Mouse (Mus musculus) liver, postnatal 0 days (tissue): ENCODE measurements around the gene Rad51b.

Experiments
- CTCF ChIP-seq: sonication (generic); IDR thresholded peaks from 2 replicates; pipeline ENCODE4 v1.5.1; 2016; ENCODE audit warnings: antibody characterized with exemption, low read depth
- EP300 ChIP-seq: IDR thresholded peaks from 2 replicates; pipeline ENCODE4 v1.6.1; 2016; ENCODE audit warnings: antibody characterized with exemption, low read depth, mild to moderate bottlenecking

GRCm38 (mm10) chr12:79326745-79327144 lies 29.7 kb downstream of the Rad51b start:
- TF ChIP-seq CTCF (no peak), EP300 (no peak)
